Mouse (Mus musculus): ENCODE data around the gene Fsd2.

DNA sequence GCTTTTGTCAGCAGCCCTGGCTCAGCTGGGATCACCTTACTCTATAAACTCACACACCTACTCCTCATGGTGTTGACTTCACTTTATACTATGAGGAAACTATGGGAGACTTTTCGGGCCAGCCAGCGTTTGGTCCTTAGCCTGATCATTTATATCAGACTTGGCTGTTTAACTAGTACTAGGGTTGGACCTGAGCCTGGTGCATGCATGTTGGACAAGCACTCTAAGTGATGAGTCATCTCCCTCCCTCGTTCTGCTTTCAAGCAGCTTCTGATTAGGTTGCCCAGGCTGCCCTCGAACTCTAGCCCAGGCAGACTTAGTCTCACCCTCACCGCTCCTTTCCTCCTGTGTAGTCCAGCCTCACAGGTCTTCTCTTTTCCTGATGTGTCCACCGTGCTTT, 6.7 kb upstream of the Fsd2 start:
- TF ChIP-seq CTCF (IDR thresholded peaks at IDR 0.05; ENCODE audit: insufficient read depth, low read length) = no peak
- TF ChIP-seq POLR2A (IDR thresholded peaks at IDR 0.05; ENCODE audit: borderline replicate concordance, extremely low read depth, low read depth, low read length) = no peak

All from lung, adult 2 months (tissue).